Comparison of ENCODE assay signal across 21 mouse cellular contexts in the genomic region with DNA sequence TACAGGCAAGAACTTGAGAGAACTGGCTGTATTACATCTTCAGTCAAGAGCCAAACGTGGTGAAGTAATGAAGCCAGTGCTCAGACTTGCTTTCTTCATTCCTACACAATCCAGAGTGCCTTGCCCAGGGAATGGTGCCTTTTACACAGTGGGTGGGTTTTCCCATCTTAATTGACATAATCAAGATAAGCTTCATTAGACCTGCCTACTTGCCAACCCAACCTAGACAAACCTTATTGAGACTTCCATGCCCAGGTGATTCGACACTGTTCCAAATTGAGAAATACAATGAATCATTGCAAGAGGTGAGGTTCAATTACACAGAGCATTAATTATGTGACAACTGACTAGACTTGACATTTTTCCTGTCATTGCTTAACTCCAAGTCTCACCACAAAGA.
DNase-seq lines count a peak whose midpoint lies in the region; ATAC-seq and TF ChIP-seq lines count a peak whose summit lies in the region.
"Had no signal": no experiment of that assay in that cellular context is flagged by ENCODE, and none has a peak within 500 bp of the region (broad histone marks: within the 10 kb centered on the region; RNA-seq: fewer than 3 reads in every experiment).

No protein-coding gene starts in this region.

- POLR2A ChIA-PET in Patski (lab: Charles Lee): no interaction called here

- ATAC-seq in hindbrain, postnatal 0 days: no peak
- no peak for ATAC-seq in hindbrain, embryonic 11.5 days (ENCODE audit: low FRiP score)
- peak; percentile 67 for ATAC-seq in Patski
- ATAC-seq: activated CD4-positive, CD25-positive, alpha-beta regulatory T cell, adult 4 months; forebrain, embryonic 14.5 days; forebrain, embryonic 16.5 days had no signal

- H3K4me1 ChIP-seq in hindbrain, postnatal 0 days (ENCODE audit: insufficient read depth, low read length): no peaks in the 10 kb centered on the region
- H3K4me1 ChIP-seq in hindbrain, embryonic 11.5 days (replicated peaks; ENCODE audit: control insufficient read depth, insufficient read depth, low read length): no peaks in the 10 kb centered on the region
- H3K4me1 ChIP-seq: embryonic facial prominence, embryonic 10.5 days; embryonic facial prominence, embryonic 12.5 days; forebrain, embryonic 10.5 days; forebrain, embryonic 12.5 days had no signal

- H3K27me3 ChIP-seq in hindbrain, postnatal 0 days (ENCODE audit: insufficient read depth, low read length): no peaks in the 10 kb centered on the region
- no peaks in the 10 kb centered on the region for H3K27me3 ChIP-seq in hindbrain, embryonic 11.5 days (ENCODE audit: control insufficient read depth, insufficient read depth, low read length)
- H3K27me3 ChIP-seq in Patski: no peaks in the 10 kb centered on the region
- H3K27me3 ChIP-seq: embryonic facial prominence, embryonic 12.5 days; forebrain, embryonic 12.5 days had no signal

- no peaks in the 10 kb centered on the region for H3K36me3 ChIP-seq in hindbrain, postnatal 0 days (ENCODE audit: insufficient read depth, low read length)
- H3K36me3 ChIP-seq in hindbrain, embryonic 11.5 days (ENCODE audit: control insufficient read depth, insufficient read depth, low read length): no peaks in the 10 kb centered on the region
- H3K36me3 ChIP-seq: embryonic facial prominence, embryonic 10.5 days; embryonic facial prominence, embryonic 12.5 days; forebrain, embryonic 10.5 days; forebrain, embryonic 12.5 days had no signal

- H3K4me3 ChIP-seq in hindbrain, postnatal 0 days (ENCODE audit: low read length): no peak overlapping the region
- no peak overlapping the region for H3K4me3 ChIP-seq in hindbrain, embryonic 11.5 days (ENCODE audit: low read depth, low read length)
- H3K4me3 ChIP-seq: embryonic facial prominence, embryonic 10.5 days; embryonic facial prominence, embryonic 12.5 days; forebrain, embryonic 10.5 days; forebrain, embryonic 12.5 days had no signal

- in situ Hi-C loops in Patski (cut with MboI; ENCODE audit: low pct_unique_long_range_greater_than_20kb): no loop called here

- peak; percentile 1 for DNase-seq in hindbrain, postnatal 0 days (ENCODE audit: low spot score)
- no peak for DNase-seq in hindbrain, embryonic 11.5 days (ENCODE audit: low spot score)
- peak; percentile 10 for DNase-seq in Patski (ENCODE audit: low read depth, low spot score)
- DNase-seq in fat pad, adult 2 months (ENCODE audit: extremely low read depth, low read depth, low spot score): peak; percentile 68
- DNase-seq in spleen, postnatal 36 days (ENCODE audit: low spot score in 2 of 2): no peak
- DNase-seq in gastrocnemius, postnatal 10 days: no peak
- DNase-seq: adrenal gland, adult 8-10 months; adrenal gland, postnatal 14 days; adrenal gland, postnatal 36 days; cerebellum, adult 11-12 months; cerebellum, adult 2 months; cerebellum, adult 9-10 months; cerebellum, postnatal 10 days; cerebellum, postnatal 25 days had no signal

- CTCF ChIA-PET in Patski (lab: Charles Lee): no interaction called here

- no peak for TF ChIP-seq CTCF in hindbrain, postnatal 0 days (IDR thresholded peaks at IDR 0.05; ENCODE audit: low read depth)
- no peak for TF ChIP-seq CTCF in Patski (IDR thresholded peaks at IDR 0.05)

- H3K9ac ChIP-seq in hindbrain, postnatal 0 days (replicated peaks; ENCODE audit: low read length): no peak overlapping the region
- H3K9ac ChIP-seq in hindbrain, embryonic 11.5 days (ENCODE audit: low read depth, low read length): no peak overlapping the region
- H3K9ac ChIP-seq: embryonic facial prominence, embryonic 12.5 days; forebrain, embryonic 12.5 days had no signal

- H3K27ac ChIP-seq in hindbrain, postnatal 0 days: no peak overlapping the region
- no peak overlapping the region for H3K27ac ChIP-seq in hindbrain, embryonic 11.5 days (ENCODE audit: low read depth, low read length)
- H3K27ac ChIP-seq: embryonic facial prominence, embryonic 10.5 days; embryonic facial prominence, embryonic 12.5 days; forebrain, embryonic 10.5 days; forebrain, embryonic 12.5 days had no signal

- no peak overlapping the region for H3K4me2 ChIP-seq in hindbrain, postnatal 0 days (ENCODE audit: low read depth, low read length)
- H3K4me2 ChIP-seq in hindbrain, embryonic 11.5 days (replicated peaks; ENCODE audit: low read depth, low read length): no peak overlapping the region
- H3K4me2 ChIP-seq: embryonic facial prominence, embryonic 12.5 days; forebrain, embryonic 12.5 days had no signal

- 63% methylated on average over 2 of the region's 2 CpGs for WGBS in hindbrain, postnatal 0 days
- WGBS in hindbrain, embryonic 11.5 days: 70% methylated on average over 2 of the region's 2 CpGs

- H3K9me3 ChIP-seq in hindbrain, postnatal 0 days (ENCODE audit: low read length): no peaks in the 10 kb centered on the region
- H3K9me3 ChIP-seq in hindbrain, embryonic 11.5 days (ENCODE audit: control insufficient read depth, low read length): no peaks in the 10 kb centered on the region
- H3K9me3 ChIP-seq: embryonic facial prominence, embryonic 10.5 days; embryonic facial prominence, embryonic 12.5 days; forebrain, embryonic 10.5 days; forebrain, embryonic 12.5 days had no signal

Comparison
In these comparisons a context has a peak if more than half of its experiments do, and no peak if none do; other contexts are left out.
1. DNase-seq: peak in hindbrain, postnatal 0 days (single experiment), Patski (single experiment) and fat pad, adult 2 months (single experiment); none in hindbrain, embryonic 11.5 days (single experiment), spleen, postnatal 36 days (0 of 2) and gastrocnemius, postnatal 10 days (single experiment).